Mouse (Mus musculus) urinary bladder, postnatal 4 days (tissue): ENCODE data around the gene Bcl7a.

ENCODE experiments used
- DNase-seq, 2 experiments: peaks; one replicate each; pipeline ENCODE4 v3.0.0; 2021 to 2022; ENCODE audit warnings: low spot score in 2 of 2

The Bcl7a gene

DNA sequence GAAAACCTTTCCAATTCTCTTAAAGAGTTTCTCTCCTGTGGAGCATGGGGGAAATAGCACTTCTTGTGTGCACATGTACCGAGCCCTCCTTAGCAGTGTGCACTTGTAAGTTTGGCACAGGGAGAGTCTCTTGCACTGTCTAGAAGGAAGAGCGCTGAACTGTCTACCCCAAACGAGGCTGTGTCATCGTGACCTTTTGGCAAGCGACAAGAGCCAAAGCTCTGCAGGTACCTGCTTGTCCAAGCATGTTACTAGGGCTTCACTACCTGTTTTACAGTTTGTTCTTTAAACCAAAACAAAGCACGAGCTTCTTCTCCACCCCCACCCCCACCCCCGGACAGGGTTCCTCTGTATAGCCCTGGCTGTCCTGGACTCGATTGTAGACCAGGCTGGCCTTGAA lies 15.9 kb upstream of the Bcl7a start:
- DNase-seq = no peak

DNA sequence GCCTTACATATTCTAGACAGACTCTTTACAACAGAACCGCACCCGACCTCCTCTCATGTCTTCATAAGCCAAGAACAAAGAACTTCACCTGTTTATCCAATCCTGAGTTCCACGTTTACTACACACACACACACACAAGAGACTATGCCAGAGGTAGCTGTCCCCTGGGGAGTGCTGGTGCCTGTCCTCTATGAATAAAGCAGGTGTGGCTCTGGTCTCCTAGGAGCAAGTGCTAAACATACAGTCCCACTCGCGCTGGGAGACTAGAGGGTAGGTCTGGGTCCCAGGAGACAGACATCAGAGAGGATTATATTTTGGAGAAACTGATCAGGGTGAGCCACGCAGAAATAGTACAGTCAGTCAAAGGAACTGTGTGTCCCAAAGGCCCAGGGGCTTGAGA lies 10.1 kb upstream of the Bcl7a start:
- no peak for DNase-seq

DNA sequence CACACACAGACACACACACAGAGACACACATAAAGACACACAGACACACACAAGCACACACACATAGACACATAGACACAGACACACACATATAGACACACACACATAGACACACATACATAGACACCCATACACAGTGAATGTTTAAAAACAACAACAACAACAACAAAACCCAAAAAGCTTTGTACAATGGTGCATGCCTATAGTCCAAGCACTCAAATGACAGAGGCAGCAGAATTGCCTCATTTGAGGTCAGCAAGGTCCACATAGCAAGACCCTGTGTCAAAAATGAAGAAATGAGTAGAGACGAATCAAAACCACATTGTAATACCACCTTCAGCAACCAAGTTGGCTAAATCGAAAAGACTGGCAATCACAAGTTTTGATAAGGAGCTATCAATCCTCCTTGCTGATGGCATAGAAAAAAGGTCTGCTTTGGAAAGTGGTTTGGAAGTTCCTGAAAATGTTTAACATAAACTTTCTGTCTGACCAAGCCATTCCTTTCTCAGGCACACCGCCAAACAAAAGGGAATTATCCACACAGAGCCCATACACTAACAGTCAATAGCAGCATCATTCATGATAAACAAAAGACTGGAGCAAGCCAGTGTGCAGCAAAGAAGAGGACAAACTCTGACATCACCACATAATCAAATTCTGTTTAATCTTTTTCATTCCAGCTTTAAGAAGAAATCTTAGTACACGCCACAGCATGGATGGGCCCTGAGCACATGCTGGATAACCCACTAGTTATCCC lies 7.3 kb upstream of the Bcl7a start:
- no peak for DNase-seq

DNA sequence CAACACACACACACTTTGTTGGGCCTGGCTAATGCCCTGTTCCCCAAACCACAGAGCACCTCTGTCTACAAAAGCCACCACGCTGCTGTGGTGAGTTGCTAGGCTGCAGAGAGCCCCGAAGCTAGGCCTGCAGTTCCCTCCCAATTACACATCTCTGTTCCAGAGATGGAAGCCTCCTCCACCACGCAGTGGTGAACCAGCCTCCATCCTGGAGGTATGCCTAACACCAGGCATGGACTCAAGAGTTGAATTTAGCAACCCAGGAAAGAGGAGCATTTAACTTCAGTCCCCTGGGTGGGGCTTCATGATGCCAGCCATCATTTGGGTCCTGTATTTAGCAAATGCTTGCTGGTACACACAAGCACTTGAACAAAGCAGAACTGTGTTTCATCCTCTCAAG lies 5.2 kb upstream of the Bcl7a start:
- DNase-seq = no peak

DNA sequence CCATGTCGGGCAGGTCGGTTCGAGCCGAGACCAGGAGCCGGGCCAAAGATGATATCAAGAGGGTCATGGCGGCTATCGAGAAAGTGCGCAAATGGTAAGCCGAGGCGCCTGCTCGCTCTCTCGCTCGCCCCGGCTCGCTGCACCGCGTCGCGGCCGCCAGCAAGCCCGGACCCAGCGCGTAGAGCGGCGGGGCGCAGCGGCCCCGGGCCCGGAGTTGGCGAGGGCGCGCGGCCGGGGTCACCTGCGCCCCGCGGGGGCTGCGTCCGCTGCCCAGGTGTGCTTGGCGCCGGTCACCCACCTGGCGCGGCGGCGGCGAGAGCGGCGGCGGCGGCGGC lies 961 bp downstream of the Bcl7a start:
- no peak for DNase-seq

DNA sequence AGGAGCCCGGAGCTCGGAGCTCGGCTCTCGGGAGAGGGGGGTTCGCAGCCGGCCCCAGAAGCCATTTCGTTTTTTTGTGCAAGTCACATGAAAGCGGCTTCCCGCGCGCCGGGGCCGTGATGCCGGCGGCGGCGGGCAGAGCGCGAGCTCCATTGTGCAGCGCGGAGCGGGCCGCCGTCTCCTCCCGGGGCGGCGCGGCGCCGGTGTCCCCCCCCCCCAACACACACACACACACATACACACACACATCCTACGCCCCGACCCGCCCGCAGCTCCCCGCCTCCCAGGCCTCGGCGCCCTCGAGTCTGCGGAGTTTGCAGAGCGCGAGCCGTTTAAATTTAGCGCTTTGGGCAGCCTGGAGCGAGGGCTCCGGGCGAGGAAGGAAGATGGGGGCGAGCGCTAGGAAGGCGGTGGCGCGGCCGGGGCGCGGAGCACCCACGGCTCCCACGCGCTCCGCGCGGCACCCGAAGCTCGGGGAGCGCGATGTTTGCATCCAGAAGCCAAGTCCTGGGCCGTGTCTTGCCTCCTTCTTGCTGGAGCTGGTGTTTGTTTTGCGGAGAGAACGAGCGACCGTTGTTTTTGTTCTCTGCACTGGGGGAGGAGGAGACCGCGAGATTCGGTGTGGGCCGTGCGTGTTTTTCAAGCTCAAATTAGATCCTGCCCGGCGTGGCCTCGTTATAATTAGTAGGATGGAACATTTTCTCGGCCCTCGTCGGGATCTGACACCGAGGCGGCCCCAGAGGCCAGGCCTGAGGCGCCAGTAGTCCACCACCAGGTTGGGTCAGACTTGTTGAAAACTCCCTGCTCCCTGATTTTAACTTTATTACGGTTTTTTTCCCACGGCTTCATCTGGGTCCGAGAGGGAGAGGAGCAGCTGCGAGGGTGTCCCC lies 1.6 kb downstream of the Bcl7a start:
- peak in 1 of 2 experiments; percentile 61 for DNase-seq

DNA sequence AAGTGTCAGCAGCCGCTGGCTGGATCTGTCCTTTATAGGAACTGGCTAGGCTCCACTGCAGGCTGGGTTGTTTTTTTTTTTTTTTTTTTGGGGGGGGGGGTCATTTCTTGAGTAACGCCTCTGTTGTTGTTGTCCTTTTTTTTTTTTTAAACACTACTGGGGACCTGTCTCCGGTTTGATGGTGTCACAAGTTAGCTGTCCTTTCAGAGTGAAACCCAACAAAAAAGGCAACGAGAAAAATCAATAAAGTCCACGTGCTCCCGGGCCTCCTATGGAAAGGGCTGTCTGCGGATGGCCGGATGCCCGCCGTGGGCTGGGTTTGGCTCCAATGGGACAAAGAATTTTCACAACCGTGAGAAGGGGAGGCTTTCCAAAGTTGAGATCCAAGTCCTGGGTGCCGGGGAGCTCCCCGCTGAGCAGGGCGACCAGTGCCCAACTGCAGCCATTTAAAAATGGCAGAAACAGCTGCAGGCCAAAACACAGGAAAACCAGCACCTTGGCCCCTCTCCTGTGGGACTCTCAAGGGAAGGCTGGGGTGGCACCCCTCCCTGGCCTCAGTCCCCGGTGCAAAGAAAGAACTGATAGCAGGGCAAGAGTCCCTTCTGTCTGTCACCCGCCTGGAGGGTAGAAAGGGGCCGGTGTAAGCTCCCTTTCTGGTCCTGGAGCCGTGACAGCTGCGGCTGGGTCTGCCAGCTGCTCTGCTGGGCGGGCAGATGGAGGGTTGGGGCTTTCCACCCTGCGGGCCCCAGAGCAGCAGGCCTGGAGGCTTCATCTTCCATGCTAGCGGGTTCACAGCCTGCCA lies 2.4 kb downstream of the Bcl7a start:
- peak; percentile 69 to 79 for DNase-seq

DNA sequence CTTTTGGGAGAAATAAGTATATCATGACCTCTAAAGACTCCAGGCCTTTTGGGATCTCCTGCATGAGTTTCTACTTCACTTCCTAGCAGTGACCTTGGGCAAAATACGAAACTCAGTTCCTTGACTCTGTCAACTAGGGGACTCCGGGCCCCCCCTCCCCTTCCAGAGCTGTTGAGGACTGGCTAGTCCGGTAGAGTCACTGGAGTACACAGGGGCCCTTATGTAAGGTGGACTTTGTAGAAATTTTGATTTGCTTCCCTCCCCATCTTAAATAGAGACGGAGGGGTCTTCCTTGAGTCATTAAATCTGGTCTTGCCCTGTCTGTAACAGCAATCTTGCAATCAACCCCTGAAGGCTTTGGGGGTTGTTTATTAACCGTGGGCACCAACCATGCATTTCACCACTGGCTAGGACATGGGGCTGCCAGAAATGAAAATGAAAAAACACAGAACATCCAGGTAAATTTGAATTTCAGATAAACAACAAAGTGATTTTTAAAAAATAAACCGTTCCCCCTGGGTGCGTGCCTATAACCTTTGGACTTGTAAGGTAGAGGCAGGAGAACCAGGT lies 3.2 kb downstream of the Bcl7a start:
- no peak for DNase-seq

DNA sequence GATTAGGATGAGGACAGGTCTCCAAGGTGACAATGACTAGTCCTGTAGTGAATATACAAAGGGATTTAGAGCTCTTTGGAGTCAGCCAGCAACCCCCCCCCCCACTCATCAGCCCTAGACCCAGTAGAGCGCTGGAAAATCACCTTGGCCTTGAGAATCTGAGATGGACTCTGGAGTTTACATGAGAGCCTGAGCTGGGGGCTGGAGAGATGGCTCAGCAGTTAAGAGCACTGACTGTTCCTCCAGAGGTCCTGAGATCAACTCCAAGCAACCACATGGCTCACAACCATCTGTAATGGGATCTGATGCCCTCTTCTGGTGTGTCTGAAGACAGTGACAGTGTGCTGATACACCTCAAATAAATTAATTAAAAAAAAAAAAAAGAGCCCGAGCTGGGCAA lies 4.4 kb downstream of the Bcl7a start:
- DNase-seq = no peak

DNA sequence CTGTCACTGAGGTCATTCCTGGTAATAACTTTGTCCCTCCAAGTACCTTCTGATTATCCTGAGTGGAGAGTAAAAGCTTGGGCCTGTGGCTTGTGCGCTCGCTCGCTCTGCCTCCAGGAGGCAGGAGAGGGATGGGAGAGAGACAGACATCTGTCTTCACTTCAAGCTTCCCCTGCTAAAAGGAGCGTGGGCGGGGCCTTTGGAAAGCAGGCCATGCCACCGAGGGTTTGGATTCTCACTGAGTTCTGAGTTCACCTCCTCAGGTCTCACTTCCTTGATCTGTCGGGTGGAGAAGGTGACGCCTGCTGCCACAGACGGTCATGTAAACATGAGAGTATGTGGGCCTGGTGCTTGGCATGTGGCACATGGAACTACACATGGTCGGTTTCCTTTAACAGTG lies 6.8 kb downstream of the Bcl7a start:
- no peak for DNase-seq

DNA sequence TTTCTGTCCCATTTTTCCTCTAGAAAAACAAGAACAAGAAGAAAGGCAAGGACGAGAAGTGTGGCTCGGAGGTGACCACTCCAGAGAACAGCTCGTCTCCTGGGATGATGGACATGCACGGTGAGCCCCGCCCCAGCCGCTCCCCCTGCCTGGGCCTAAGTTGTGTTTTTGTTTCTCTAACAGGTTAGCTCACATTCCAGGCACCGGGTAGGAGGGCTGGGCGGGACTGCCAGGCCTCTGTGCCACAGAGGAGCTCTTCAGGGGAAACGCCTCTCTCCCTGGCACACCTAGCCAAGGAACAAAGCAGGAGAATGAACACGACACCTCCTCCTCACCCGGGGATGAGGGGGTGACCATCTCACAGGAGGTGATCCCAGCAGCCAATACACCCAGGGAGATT lies 12.3 kb downstream of the Bcl7a start:
- DNase-seq = peak in 1 of 2 experiments; percentile 65

DNA sequence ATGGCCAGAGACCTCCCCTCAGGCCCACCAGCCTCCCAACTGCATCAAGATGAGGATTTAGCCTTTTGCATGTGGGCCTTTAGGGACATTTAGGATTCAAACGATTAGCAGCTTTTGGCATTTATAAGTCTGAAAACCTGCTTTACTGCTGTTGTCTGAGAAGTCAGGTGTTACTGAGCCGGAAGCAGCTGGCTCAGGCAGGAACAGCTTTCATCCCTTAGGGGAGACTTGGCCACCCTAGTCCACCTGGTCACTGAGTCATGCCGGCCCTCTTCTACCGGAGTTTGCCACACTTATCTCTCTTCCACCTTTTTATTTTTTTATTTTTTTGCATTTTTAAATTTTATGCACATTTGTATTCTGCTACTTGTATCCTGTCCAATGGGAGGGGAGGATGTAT lies 13.6 kb downstream of the Bcl7a start:
- DNase-seq = no peak

DNA sequence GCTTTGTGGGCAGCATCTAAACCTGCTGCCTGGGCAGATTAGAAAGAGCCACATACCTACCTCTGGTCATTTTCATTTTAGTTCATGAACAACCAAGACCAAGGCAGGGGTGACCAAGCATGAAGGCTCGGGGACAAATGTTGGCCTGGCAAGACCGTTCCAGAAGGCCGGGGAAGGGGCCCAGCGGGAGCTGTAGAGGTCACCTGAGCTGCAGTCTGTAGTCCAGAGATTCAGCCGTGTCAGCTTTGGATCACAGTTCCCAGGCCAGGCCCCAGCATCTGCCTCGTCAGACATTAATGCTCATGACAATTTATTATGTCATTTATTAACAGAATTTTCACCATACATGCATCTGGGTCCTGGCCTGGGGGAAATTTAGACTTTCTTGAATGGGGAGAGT lies 15.8 kb downstream of the Bcl7a start:
- no peak for DNase-seq

DNA sequence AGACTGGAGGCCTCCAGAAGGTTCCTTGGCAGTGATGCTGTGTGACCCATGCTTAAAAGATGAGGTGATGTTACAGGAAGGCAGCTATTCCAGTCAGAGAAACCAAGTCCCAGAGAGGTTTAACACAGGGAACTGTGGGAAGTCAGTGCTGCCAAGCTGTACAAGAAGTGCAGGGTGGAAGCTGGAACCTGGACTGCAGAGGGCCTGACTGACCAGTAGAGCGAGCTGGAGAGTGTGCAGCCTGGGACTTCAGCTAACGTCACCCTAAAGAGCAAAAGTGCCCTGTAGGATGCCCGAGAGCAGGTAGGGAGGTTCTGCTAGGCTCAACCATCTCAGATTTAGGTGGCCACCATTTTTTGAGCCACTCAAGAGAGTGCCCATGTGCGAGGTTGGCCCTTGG lies 19.3 kb downstream of the Bcl7a start:
- no peak for DNase-seq

DNA sequence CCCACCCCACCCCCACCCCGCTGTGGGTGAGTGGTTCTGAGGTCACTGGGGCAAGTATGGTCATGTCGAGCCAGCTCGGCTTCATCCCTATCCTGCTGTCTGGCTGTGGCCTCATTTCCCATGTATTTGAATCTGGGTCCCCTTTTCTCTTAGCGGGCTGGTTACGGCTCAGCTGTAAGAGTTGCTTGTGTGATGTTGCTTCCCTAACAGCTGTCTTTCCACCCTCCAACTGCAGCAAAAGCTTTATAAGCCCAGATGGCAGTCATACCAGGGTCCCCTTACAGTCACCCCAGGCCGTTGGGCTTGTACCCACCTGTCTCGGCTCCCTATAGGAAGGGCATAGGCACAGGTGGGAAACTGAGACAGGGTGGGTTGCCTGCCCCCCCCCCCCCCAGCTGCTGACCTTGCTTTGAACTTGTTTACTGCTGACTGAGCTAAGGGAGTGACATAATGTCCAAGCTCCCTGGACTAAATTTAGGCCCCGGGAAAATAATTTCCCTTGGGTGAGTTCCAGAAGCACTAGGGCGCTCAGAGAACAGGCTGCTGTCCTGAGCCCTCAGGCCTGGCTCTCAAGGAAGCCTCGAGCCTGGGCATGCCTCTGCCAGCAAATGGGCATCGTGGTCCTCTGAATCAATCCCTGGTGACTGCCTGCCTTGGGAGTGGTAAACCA lies 20.8 kb downstream of the Bcl7a start:
- DNase-seq = no peak

DNA sequence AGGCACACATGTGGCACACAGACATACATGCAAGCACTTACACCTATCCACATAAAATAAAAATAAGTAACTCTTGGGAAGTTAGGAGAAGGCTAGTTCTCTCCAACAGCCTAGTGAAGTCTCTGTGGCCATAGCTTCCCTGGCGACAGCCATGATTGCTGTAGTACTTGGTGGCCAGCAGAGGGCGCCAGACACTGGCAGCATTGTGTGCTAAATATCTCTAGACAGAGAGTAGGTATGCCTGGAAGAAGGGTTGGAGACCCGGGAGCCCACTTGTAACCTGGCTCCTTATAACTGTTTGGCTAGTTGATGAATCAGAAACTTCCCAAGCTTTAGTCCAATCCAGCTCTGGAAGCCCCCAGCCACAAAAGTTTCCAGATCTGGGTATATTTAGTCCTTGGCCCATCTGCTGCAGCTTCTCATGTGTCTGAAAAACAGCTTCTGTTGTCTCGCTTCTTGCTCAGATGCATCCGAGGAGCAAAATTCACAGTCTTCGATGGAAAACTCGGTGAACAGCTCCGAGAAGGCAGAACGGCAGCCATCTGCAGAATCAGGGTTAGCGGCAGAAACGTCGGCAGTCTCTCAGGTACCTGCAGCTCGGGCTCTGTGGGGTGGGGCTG lies 25.3 kb downstream of the Bcl7a start:
- DNase-seq = no peak

DNA sequence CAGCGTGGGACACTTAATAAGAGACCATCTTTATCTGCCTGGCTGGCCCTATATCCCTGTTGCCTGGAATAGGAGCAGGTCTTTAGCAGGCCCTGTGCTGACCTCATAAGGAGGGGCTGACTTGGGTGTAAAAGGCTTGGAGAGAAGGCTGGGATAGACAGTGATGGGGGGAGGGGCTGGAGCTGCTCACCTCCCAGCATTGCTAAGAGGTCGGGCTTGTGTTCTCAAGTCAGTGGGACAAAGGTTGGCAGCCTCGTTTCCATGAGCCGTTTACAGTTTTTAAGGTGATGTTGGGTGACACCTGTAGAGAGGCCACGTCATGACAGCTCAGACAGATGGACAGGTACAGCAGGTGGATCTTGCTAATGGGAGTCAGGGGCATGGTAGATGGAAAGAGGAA lies 26.4 kb downstream of the Bcl7a start:
- no peak for DNase-seq

DNA sequence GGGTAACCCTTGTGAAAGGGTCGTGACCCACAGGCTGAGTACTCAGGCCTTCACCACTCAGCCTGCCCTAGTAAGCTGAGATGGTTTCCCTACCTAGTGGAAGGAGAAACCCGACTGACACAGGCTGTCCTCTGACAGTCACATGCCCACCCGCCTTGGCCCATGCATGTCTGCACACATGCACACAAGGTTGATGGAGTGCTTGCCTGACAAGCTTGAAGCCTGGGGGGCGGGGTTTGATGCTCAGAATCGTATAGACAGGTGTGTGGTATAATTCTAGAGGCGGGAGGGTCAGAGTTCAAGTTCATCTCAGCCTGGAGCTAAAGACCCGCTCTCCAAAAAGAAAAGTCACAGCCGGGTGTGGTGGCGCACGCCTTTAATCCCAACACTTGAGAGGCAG lies 31.6 kb downstream of the Bcl7a start:
- no peak for DNase-seq

DNA sequence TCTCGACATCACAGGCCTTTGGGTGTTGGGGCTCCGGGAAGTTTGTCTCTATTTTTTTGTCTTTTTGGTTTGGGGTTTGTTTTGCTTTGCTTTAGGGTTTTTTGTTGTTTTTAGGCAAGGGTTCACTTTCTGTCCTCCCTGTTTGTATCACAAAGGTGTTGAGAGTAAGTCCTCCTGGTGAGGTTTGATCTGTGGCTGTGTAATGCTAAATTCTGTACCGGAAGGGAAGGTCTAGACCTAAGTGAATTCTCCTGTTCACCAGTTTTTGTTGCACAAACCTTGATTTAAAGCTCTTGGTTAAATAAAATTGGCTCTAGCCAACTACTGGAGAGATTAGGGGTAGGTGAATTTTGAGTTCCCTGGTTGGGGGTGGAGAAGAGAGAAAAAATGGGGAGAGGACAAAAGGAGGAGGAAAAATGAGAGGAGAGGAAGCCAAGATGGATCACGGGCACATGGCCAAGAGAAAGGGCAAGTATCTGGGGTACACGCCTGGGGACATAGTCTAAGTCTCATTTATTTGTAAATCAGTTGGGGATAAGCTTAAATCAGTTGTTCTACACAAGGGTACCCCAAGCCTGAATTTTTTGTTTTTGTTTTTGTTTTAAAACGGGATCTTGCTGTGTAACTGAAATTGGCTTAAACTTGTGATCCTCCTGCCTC lies 32.3 kb downstream of the Bcl7a start:
- no peak for DNase-seq

DNA sequence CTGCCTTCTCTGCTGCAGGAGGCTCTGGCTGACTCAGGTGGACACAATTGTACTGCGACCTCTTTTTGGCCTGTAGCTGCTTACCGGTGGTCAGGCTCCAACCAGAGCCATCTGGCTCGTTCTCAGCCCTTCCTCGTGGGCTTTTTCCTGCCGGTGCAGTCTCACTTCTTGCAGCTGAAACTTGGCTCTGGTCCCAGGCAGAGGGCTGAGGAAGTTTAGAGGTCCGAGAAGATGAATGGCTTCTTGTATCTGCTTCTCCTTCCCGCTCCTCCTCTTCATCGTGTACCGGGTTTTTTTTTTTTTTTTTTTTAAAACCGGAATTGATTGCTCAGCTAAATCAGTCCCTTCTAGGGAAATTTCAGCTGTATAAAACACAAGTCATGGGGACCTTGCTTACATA lies 32.9 kb downstream of the Bcl7a start:
- DNase-seq = no peak
